Mouse (Mus musculus): ENCODE measurements around the gene Hsp90ab1.

Gene Hsp90ab1

GRCm38 (mm10) chr17:45580958-45581477 lies 7.9 kb upstream of the Hsp90ab1 start:
- 41% methylated on average over 12 of the region's 12 CpGs for WGBS

GRCm38 (mm10) chr17:45579554-45579953 lies 6.5 kb upstream of the Hsp90ab1 start:
- WGBS: 91% methylated on average over 4 of the region's 4 CpGs

- WGBS: 79% methylated on average over 7 of the region's 7 CpGs
These were observed 5.8 kb upstream of the Hsp90ab1 start for GRCm38 (mm10) chr17:45578843-45579242.

GRCm38 (mm10) chr17:45578242-45578641 lies 5.2 kb upstream of the Hsp90ab1 start:
- WGBS: 72% methylated on average over 5 of the region's 5 CpGs

- WGBS: 89% methylated on average over 8 of the region's 8 CpGs
These were observed 2.2 kb upstream of the Hsp90ab1 start for GRCm38 (mm10) chr17:45575123-45575897.

GRCm38 (mm10) chr17:45574129-45574761 lies 1.2 kb upstream of the Hsp90ab1 start:
- WGBS: 2% methylated on average over 17 of the region's 17 CpGs

- WGBS: under 1% methylated on average over 18 of the region's 18 CpGs
These were observed 681 bp upstream of the Hsp90ab1 start for GRCm38 (mm10) chr17:45573780-45574123.

- under 1% methylated on average over 57 of the region's 57 CpGs for WGBS
These were observed 676 bp downstream of the Hsp90ab1 start for GRCm38 (mm10) chr17:45572103-45573086.

- 52% methylated on average over 4 of the region's 4 CpGs for WGBS
These were observed 3.1 kb downstream of the Hsp90ab1 start for GRCm38 (mm10) chr17:45569999-45570398.

GRCm38 (mm10) chr17:45568990-45569389 lies 4.1 kb downstream of the Hsp90ab1 start:
- 75% methylated on average over 12 of the region's 12 CpGs for WGBS

GRCm38 (mm10) chr17:45567162-45567601 lies 5.9 kb downstream of the Hsp90ab1 start:
- 25% methylated on average over 4 of the region's 4 CpGs for WGBS

- WGBS: 44% methylated on average over 18 of the region's 18 CpGs
These were observed 6.5 kb downstream of the Hsp90ab1 start for GRCm38 (mm10) chr17:45566360-45567161.

GRCm38 (mm10) chr17:45566031-45566359 lies 7.1 kb downstream of the Hsp90ab1 start:
- WGBS: 84% methylated on average over 1 of the region's 1 CpGs

GRCm38 (mm10) chr17:45565103-45565502 lies 8.0 kb downstream of the Hsp90ab1 start:
- WGBS: 92% methylated on average over 11 of the region's 11 CpGs

- WGBS: 11% methylated on average over 18 of the region's 18 CpGs
These were observed 8.5 kb downstream of the Hsp90ab1 start for GRCm38 (mm10) chr17:45564531-45565084.

- WGBS: 2% methylated on average over 59 of the region's 61 CpGs
These were observed 9.2 kb downstream of the Hsp90ab1 start, which contains the start of gene Slc35b2 for GRCm38 (mm10) chr17:45563655-45564530. Gene Slc35b2, plus strand, starts transcription at chr17:45563874.

GRCm38 (mm10) chr17:45563216-45563615 lies 9.9 kb downstream of the Hsp90ab1 start:
- 77% methylated on average over 12 of the region's 12 CpGs for WGBS

- WGBS: 95% methylated on average over 15 of the region's 15 CpGs
These were observed 13.1 kb downstream of the Hsp90ab1 start for GRCm38 (mm10) chr17:45559732-45560525.

Data from cerebral cortex, adult 2 months (tissue).